Mouse (Mus musculus) intestine, embryonic 14.5 days (tissue): ENCODE data around the gene Atp8a2. TPM values are rescaled to one million over a fixed set of nuclear protein-coding genes. Genes with fewer than 3 reads are reported as not detected.

Source experiments
- ATAC-seq: fragments of 200-750 bp; cut with Nextera tagmentation; replicated peaks from 2 replicates; pipeline ENCODE4 v1.8.0; 2017; ENCODE audit warnings: low read depth, moderate number of reproducible peaks, moderate TSS enrichment, moderate library complexity; ENCODE audit not compliant: low FRiP score, low TSS enrichment
- DNase-seq: peaks from one replicate; pipeline ENCODE4 v3.0.0-alpha.2; 2018; ENCODE audit warnings: low spot score
- H3K27ac ChIP-seq: fragments of 300-500 bp; sonication (generic); 2 replicates; pipeline ENCODE4 v1.5.1; 2014; ENCODE audit warnings: low read depth, mild to moderate bottlenecking, control low read depth
- H3K27me3 ChIP-seq: fragments of 300-500 bp; sonication (generic); replicated peaks from 2 replicates; pipeline ENCODE4 v1.6.1; 2014; ENCODE audit warnings: low read length, control low read depth; ENCODE audit not compliant: control insufficient read depth, insufficient read depth
- H3K36me3 ChIP-seq: fragments of 300-500 bp; sonication (generic); 2 replicates; pipeline ENCODE4 v1.6.1; 2014; ENCODE audit warnings: low read length, control low read depth; ENCODE audit not compliant: control insufficient read depth, insufficient read depth
- H3K4me1 ChIP-seq: fragments of 300-500 bp; sonication (generic); replicated peaks from 2 replicates; pipeline ENCODE4 v1.6.1; 2014; ENCODE audit warnings: low read length, control low read depth, mixed read lengths; ENCODE audit not compliant: control insufficient read depth, insufficient read depth
- H3K4me2 ChIP-seq: fragments of 300-500 bp; sonication (generic); 2 replicates; pipeline ENCODE4 v1.6.1; 2014; ENCODE audit warnings: low read length
- H3K4me3 ChIP-seq: fragments of 300-500 bp; sonication (generic); 2 replicates; pipeline ENCODE4 v1.5.1; 2014; ENCODE audit warnings: low read depth, low read length, control low read depth, mixed read lengths
- H3K9ac ChIP-seq: fragments of 300-500 bp; sonication (generic); 2 replicates; pipeline ENCODE4 v1.6.1; 2014; ENCODE audit warnings: mild to moderate bottlenecking, low read length
- H3K9me3 ChIP-seq: fragments of 300-500 bp; sonication (generic); 2 replicates; pipeline ENCODE4 v1.6.1; 2016; ENCODE audit warnings: low read length, control low read depth; ENCODE audit not compliant: control insufficient read depth
- WGBS: fragments of 180-500 bp; shearing (Covaris S2); extraction: QIAGEN DNeasy Blood & Tissue Kit; methylation state at CpG from one replicate; pipeline ENCODE4 v1.1.7; 2014; 5-methylcytosine and 5-hydroxymethylcytosine counted together
- polyA plus RNA-seq: library from polyadenylated mRNA; unstranded; fragments of >200 nt; fragmentation: Nextera tagmentation; extraction: Ambion mirVana; gene quantifications from 2 replicates; pipeline ENCODE4 v1.2.1, GENCODE M21; 2014

The Atp8a2 gene
- polyA plus RNA-seq, 1 experiment from 2014 or later = 9.0 TPM

DNA sequence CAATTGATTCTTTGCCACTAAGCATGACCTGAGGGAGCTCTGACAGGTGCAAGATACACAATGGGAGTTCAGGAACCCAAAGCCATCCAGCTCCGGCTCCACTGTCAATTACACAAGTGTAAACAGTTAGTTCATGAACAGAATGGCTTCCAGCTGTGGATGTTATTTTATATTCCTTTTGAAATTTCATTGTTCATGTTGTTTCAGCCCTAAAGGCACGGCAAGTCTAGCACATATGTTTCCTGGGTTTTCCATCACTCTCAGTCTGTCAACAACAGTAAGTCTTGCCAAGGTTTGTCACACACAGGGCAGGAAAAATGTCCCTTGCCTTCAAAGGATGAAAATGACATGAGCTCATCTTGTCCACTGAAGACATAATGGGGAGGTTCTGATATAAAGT lies 166.3 kb downstream of the Atp8a2 start:
- 58% methylated on average over 2 of the region's 2 CpGs for WGBS
- Histone ChIP-seq H3K27me3 (no peaks in the 10 kb centered on the region), H3K9ac (no peak overlapping the region), H3K4me1 (0 out of 2 replicates have a peak, but pooled peaks cover 3% of the 10 kb centered on the region), H3K9me3 (no peaks in the 10 kb centered on the region), H3K36me3 (no peaks in the 10 kb centered on the region), H3K27ac (no peak overlapping the region), H3K4me2 (no peak overlapping the region), H3K4me3 (no peak overlapping the region)
- DNase-seq (no peak), ATAC-seq (no peak)

DNA sequence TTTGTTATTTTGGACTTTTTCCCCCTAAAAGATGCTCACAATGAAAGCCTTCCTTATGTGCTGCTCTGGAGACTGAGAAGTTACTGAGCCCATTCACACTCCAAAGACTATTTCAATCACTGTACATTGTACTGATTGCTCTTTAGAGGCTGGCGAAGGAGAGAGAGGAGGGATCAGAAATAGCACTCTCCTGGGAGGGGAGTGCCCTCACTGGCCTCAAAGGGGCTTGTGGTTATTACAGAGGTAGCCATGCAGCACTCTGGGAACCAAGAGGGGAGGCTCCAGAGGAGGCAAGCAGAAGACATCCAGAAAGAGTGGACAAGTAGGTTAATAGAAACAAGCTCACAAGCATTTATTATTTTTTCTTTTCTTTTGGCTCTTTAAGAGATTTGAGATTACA lies 169.8 kb downstream of the Atp8a2 start:
- H3K36me3 ChIP-seq = no peaks in the 10 kb centered on the region
- no peak for ATAC-seq

DNA sequence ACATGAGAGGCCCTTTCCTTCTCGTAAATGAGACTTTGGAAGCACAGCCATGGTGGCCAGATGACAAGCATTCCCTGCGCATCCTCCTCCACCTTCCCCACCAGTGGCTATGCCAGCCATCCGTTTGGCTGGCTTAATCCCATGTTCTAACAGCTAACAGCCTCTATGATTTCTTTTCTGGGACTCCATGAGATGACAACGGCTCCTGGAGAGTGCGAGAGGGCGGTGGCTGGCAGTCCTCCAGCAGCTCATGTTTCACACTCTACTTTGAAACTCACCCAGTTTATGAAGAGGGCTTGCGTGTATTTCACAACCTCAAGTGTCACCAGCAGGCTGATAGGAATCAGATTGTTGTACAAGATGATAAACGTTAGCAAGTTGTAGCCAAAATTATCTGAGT lies 170.3 kb downstream of the Atp8a2 start:
- no peak overlapping the region for H3K4me3 ChIP-seq
- H3K27ac ChIP-seq = no peak overlapping the region
- H3K9me3 ChIP-seq = no peaks in the 10 kb centered on the region
- no peak for DNase-seq
- ATAC-seq = no peak
- H3K4me2 ChIP-seq = no peak overlapping the region
- H3K9ac ChIP-seq = no peak overlapping the region
- H3K27me3 ChIP-seq = no peaks in the 10 kb centered on the region
- H3K4me1 ChIP-seq = 0 out of 2 replicates have a peak, but pooled peaks cover 3% of the 10 kb centered on the region
- H3K36me3 ChIP-seq = no peaks in the 10 kb centered on the region
- 47% methylated on average over 8 of the region's 8 CpGs for WGBS

More for the DNA sequence above, 169.8 kb downstream of the Atp8a2 start:
- no peaks in the 10 kb centered on the region for H3K27me3 ChIP-seq
- H3K9ac ChIP-seq = no peak overlapping the region
- no peak for DNase-seq
- no peaks in the 10 kb centered on the region for H3K9me3 ChIP-seq
- H3K4me2 ChIP-seq = no peak overlapping the region
- no peak overlapping the region for H3K4me3 ChIP-seq
- H3K27ac ChIP-seq = no peak overlapping the region
- WGBS = 74% methylated on average over 1 of the region's 1 CpGs
- H3K4me1 ChIP-seq = 0 out of 2 replicates have a peak, but pooled peaks cover 3% of the 10 kb centered on the region

DNA sequence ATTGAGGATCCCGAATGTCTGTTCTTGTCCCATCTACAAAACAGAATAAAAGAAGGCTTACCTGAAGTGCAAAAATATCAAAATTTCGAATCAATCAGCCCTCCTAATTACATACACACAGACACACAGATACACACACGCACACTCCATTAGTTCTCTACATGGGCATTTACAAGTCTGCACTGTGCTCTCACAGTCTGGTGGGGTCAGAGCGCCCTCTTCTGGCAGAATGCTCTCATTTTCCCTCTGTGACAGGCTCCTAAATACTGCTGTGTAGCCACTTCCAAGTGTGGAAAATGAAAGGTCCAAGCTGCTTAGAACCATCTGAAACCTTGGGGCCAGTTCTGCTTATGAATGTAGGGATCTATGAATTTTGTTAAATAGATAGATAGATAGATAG lies 181.1 kb downstream of the Atp8a2 start:
- Histone ChIP-seq H3K36me3 (no peaks in the 10 kb centered on the region), H3K4me1 (no peaks in the 10 kb centered on the region), H3K9ac (no peak overlapping the region), H3K4me2 (no peak overlapping the region), H3K27me3 (no peaks in the 10 kb centered on the region), H3K27ac (no peak overlapping the region), H3K4me3 (no peak overlapping the region), H3K9me3 (no peaks in the 10 kb centered on the region)
- ATAC-seq (peak; percentile 87; the same call in 1 of the 2 replicates), DNase-seq (peak; percentile 95)
- WGBS = 27% methylated on average over 4 of the region's 4 CpGs

- Histone ChIP-seq H3K9ac (no peak overlapping the region), H3K4me1 (no peaks in the 10 kb centered on the region; the same call in 1 of the 2 replicates), H3K4me3 (no peak overlapping the region), H3K27me3 (no peaks in the 10 kb centered on the region), H3K4me2 (no peak overlapping the region), H3K36me3 (no peaks in the 10 kb centered on the region), H3K27ac (no peak overlapping the region), H3K9me3 (no peaks in the 10 kb centered on the region)
- 92% methylated on average over 1 of the region's 1 CpGs for WGBS
- ATAC-seq = no peak
- DNase-seq = no peak
Observed at GRCm38 (mm10) chr14:60001801-60002200, 195.2 kb downstream of the Atp8a2 start.

DNA sequence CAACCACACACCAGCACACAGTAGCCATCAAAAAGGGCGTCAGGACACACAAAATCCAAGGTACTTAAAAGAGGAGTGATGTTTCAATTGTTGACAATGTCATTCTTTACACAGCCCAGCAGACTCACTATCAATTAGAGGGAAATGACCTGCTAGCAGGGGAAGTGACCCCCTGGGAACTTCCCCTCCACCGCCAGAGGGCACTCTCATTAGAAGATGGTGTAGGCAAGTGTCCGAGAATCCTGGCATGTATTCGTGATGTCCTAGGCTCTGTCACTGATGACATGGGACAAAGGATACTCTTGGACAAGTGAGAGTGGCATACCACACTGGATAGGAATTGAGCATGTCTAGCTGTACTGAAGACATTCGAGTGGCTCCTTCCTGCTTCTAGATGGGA lies 208.1 kb downstream of the Atp8a2 start:
- DNase-seq (no peak), ATAC-seq (no peak)
- no peak overlapping the region for H3K9ac ChIP-seq
- H3K27ac ChIP-seq = no peak overlapping the region
- no peak overlapping the region for H3K4me2 ChIP-seq
- no peaks in the 10 kb centered on the region for H3K36me3 ChIP-seq
- no peaks in the 10 kb centered on the region for H3K4me1 ChIP-seq
- no peaks in the 10 kb centered on the region for H3K9me3 ChIP-seq
- WGBS = 61% methylated on average over 5 of the region's 5 CpGs
- H3K27me3 ChIP-seq = no peaks in the 10 kb centered on the region
- no peak overlapping the region for H3K4me3 ChIP-seq

- Histone ChIP-seq H3K4me2 (no peak overlapping the region), H3K4me1 (no peaks in the 10 kb centered on the region), H3K36me3 (no peaks in the 10 kb centered on the region), H3K27me3 (no peaks in the 10 kb centered on the region), H3K27ac (no peak overlapping the region), H3K9me3 (no peaks in the 10 kb centered on the region), H3K4me3 (no peak overlapping the region), H3K9ac (no peak overlapping the region)
- whole genome bisulfite sequencing = 96% methylated on average over 3 of the region's 3 CpGs
- no peak for DNase-seq
- no peak for ATAC-seq
Observed at GRCm38 (mm10) chr14:59987975-59988374, 209.0 kb downstream of the Atp8a2 start.

DNA sequence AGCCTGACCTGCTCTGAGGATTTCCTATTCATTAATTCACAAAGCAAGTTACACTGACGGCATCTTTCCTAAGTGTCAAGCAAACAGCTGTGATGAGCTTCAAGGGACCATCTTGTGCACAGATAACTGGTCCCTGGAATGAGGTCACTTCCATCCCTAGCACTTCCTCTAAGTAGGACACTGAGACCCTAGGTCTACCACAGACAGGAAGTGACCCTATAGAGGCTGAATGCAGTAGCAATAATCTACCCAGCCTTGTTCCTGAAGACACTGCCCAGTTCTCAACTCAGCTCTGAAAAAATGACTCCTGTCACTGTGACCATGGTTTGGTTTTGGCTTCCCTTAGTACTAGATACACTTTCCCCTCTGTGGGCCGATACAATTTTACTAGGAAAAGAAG lies 219.0 kb downstream of the Atp8a2 start:
- Histone ChIP-seq H3K4me1 (no peaks in the 10 kb centered on the region), H3K4me3 (no peak overlapping the region), H3K27me3 (no peaks in the 10 kb centered on the region), H3K36me3 (no peaks in the 10 kb centered on the region), H3K4me2 (no peak overlapping the region), H3K9ac (no peak overlapping the region), H3K27ac (no peak overlapping the region), H3K9me3 (no peaks in the 10 kb centered on the region)
- 66% methylated on average over 2 of the region's 2 CpGs for WGBS
- ATAC-seq (no peak), DNase-seq (no peak)

DNA sequence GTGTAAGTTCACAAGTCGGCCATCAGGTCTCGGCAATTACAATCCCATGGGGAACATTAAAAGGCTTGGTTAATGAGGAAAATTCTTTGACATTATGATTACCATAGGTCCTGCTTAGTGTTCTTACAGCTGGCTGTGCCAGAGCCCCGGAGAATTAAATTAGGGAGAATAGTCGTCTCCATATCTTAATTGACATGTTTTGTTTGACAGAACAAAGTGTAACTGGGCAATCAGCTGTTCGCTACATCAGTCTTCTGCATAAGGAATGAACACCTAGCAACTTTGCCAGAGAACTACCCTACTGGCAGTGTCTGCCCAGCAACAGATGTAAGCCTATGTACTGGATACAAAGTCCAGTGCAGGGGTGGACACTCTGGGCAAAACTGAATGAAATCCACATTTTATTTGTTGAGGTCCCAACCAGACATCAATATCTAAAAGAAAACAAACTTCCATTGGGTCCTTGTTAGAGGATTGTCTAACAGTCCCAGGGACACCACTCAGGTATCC lies 225.7 kb downstream of the Atp8a2 start:
- Histone ChIP-seq H3K4me3 (no peak overlapping the region), H3K4me1 (no peaks in the 10 kb centered on the region), H3K9me3 (no peaks in the 10 kb centered on the region), H3K36me3 (no peaks in the 10 kb centered on the region), H3K27me3 (no peaks in the 10 kb centered on the region), H3K9ac (no peak overlapping the region), H3K4me2 (no peak overlapping the region), H3K27ac (no peak overlapping the region)
- DNase-seq = no peak
- no peak for ATAC-seq
- 64% methylated on average over 5 of the region's 5 CpGs for WGBS
